Mouse (Mus musculus): ENCODE results near the gene Cntrl. TPM values are rescaled to one million over a fixed set of nuclear protein-coding genes. Genes with fewer than 3 reads are reported as not detected.

The Cntrl gene
- polyA plus RNA-seq, 1 experiment = 20.4 TPM

- H3K4me3 ChIP-seq (ENCODE audit: control insufficient read depth, low read depth, low read length) = no peak overlapping the region
- H3K4me1 ChIP-seq (ENCODE audit: control insufficient read depth, insufficient read depth, low read length) = no peaks in the 10 kb centered on the region
- H3K36me3 ChIP-seq (ENCODE audit: control insufficient read depth, insufficient read depth, low read length) = peaks cover 3% of the 10 kb centered on the region
- TF ChIP-seq CTCF (IDR thresholded peaks at IDR 0.05; ENCODE audit: control insufficient read depth, insufficient read depth, insufficient replicate concordance, low read depth, low read length) = no peak
- no peak for TF ChIP-seq POLR2A (IDR thresholded peaks at IDR 0.05; ENCODE audit: control insufficient read depth, low read depth, low read length)
- no peak overlapping the region for H3K27ac ChIP-seq (ENCODE audit: control insufficient read depth, insufficient read depth, low read depth, low read length)
- no peaks in the 10 kb centered on the region for H3K27me3 ChIP-seq (ENCODE audit: control insufficient read depth, insufficient read depth, low read length)
These were observed 39.5 kb downstream of the Cntrl start for GRCm38 (mm10) chr2:35148806-35149205.

DNA sequence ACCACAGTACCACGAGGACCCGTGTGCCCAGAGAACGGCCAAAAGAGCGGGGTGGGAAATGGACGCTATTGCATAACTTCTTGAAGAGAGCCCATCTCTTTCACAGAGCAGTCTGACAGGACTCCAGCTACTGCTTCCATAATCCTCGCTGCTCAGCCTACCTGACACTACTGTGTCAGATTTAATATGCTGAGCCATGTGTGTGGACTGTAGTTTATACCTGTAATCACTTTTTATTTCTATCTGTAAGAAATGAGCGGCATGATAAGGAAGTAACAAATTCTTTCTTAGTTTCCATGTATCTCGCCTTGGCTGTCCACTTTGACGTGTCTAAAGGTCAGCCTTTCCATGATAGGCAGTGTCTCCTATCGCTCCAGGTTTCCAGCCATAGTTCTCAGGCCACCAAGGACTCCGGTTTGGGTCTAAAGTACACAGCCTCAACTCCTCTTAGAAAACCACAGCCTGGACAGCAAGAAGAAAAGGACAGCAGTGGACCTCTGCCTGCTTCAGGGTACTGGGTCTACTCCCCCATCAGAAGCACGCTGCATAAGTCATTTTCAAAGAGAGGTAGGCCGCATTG lies 42.1 kb downstream of the Cntrl start:
- TF ChIP-seq POLR2A (IDR thresholded peaks at IDR 0.05; ENCODE audit: control insufficient read depth, low read depth, low read length) (no peak), CTCF (IDR thresholded peaks at IDR 0.05; ENCODE audit: control insufficient read depth, insufficient read depth, insufficient replicate concordance, low read depth, low read length) (no peak)
- Histone ChIP-seq H3K27ac (ENCODE audit: control insufficient read depth, insufficient read depth, low read depth, low read length) (no peak overlapping the region), H3K4me3 (ENCODE audit: control insufficient read depth, low read depth, low read length) (no peak overlapping the region), H3K27me3 (ENCODE audit: control insufficient read depth, insufficient read depth, low read length) (no peaks in the 10 kb centered on the region), H3K36me3 (ENCODE audit: control insufficient read depth, insufficient read depth, low read length) (peaks cover 6% of the 10 kb centered on the region), H3K4me1 (ENCODE audit: control insufficient read depth, insufficient read depth, low read length) (no peaks in the 10 kb centered on the region)

DNA sequence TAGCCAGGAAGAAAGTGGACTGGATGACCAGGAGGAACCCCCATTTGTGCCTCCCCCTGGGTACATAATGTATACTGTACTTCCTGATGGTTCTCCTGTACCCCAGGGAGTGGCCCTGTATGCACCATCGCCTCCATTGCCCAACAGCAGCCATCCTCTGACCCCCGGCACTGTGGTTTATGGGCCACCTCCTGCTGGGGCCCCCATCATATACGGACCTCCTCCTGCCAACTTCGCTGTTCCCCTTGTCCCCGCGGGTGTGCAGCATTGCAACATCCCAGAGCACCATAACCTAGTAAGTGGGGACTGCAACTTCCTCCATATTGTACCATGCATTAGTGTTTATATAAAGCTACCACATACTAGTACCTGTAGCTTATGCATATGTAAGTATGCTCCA lies 43.9 kb downstream of the Cntrl start:
- H3K4me1 ChIP-seq (ENCODE audit: control insufficient read depth, insufficient read depth, low read length) = no peaks in the 10 kb centered on the region
- no peak overlapping the region for H3K4me3 ChIP-seq (ENCODE audit: control insufficient read depth, low read depth, low read length)
- TF ChIP-seq POLR2A (IDR thresholded peaks at IDR 0.05; ENCODE audit: control insufficient read depth, low read depth, low read length) = no peak
- TF ChIP-seq CTCF (IDR thresholded peaks at IDR 0.05; ENCODE audit: control insufficient read depth, insufficient read depth, insufficient replicate concordance, low read depth, low read length) = no peak
- H3K36me3 ChIP-seq (ENCODE audit: control insufficient read depth, insufficient read depth, low read length) = peaks cover 5% of the 10 kb centered on the region
- no peak overlapping the region for H3K27ac ChIP-seq (ENCODE audit: control insufficient read depth, insufficient read depth, low read depth, low read length)
- no peaks in the 10 kb centered on the region for H3K27me3 ChIP-seq (ENCODE audit: control insufficient read depth, insufficient read depth, low read length)

DNA sequence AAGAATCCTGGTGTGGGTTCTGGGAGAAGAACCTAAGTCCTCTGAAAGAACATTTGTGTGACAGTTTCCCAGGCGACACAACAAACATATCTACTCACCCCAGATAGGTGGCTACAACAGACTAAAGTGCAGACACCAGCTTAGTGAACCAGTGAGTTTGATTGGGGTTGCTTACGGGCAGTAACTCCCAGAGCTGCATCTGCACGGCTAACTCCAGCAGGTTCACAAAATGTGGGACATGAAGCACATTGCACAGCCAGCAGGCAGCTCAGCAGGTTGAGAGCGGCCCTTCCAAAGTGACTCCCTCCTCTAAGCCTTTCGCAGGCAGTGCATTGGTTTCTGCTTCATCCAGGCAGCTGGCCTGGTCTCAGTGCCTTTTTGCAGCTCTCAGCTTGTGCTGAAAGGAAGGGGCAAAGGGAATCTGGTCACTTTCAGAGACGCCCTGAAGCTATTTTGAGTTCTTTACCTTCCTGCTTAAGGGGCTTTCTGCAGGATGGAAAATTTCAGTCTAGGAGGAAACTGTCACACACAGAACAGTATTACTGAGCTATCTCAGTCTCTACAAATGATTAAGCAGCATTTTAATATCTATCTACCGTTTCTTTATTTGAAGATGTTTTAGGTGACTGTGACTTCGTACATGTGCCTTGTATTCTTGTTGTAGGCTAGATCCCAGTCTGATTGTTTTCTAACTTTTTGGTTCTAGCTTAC lies 44.7 kb downstream of the Cntrl start:
- H3K4me3 ChIP-seq (ENCODE audit: control insufficient read depth, low read depth, low read length) = no peak overlapping the region
- no peak overlapping the region for H3K27ac ChIP-seq (ENCODE audit: control insufficient read depth, insufficient read depth, low read depth, low read length)
- no peaks in the 10 kb centered on the region for H3K4me1 ChIP-seq (ENCODE audit: control insufficient read depth, insufficient read depth, low read length)
- TF ChIP-seq CTCF (IDR thresholded peaks at IDR 0.05; ENCODE audit: control insufficient read depth, insufficient read depth, insufficient replicate concordance, low read depth, low read length) (no peak), POLR2A (IDR thresholded peaks at IDR 0.05; ENCODE audit: control insufficient read depth, low read depth, low read length) (no peak)
- H3K27me3 ChIP-seq (ENCODE audit: control insufficient read depth, insufficient read depth, low read length) = no peaks in the 10 kb centered on the region
- peaks cover 5% of the 10 kb centered on the region for H3K36me3 ChIP-seq (ENCODE audit: control insufficient read depth, insufficient read depth, low read length)

DNA sequence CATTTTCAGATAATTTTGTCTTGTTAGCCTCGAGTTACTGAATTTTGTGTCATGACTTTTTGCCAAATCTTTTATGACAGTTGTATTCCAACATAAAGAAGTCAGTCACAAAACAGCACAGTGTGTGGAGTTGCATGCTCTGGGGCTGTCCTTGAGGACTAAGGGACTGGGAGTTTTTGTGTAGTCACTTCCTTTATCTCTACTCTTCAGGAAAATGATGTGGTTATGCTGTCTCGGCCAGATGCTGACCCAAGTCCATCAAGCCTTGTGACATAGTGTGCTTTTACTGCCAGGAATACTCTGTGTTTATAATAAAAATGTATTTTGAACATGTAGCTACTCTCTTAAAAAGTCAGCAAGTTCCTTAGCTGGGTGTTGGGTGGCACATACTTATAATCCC lies 47.7 kb downstream of the Cntrl start:
- H3K27ac ChIP-seq (ENCODE audit: control insufficient read depth, insufficient read depth, low read depth, low read length) = no peak overlapping the region
- H3K4me1 ChIP-seq (ENCODE audit: control insufficient read depth, insufficient read depth, low read length) = 0 out of 2 replicates have a peak, but pooled peaks cover 2% of the 10 kb centered on the region
- peaks cover 5% of the 10 kb centered on the region for H3K36me3 ChIP-seq (ENCODE audit: control insufficient read depth, insufficient read depth, low read length)
- H3K27me3 ChIP-seq (ENCODE audit: control insufficient read depth, insufficient read depth, low read length) = no peaks in the 10 kb centered on the region
- H3K4me3 ChIP-seq (ENCODE audit: control insufficient read depth, low read depth, low read length) = no peak overlapping the region
- TF ChIP-seq CTCF (IDR thresholded peaks at IDR 0.05; ENCODE audit: control insufficient read depth, insufficient read depth, insufficient replicate concordance, low read depth, low read length) (no peak), POLR2A (IDR thresholded peaks at IDR 0.05; ENCODE audit: control insufficient read depth, low read depth, low read length) (no peak)

GRCm38 (mm10) chr2:35157836-35158235 lies 48.5 kb downstream of the Cntrl start:
- no peak for TF ChIP-seq CTCF (IDR thresholded peaks at IDR 0.05; ENCODE audit: control insufficient read depth, insufficient read depth, insufficient replicate concordance, low read depth, low read length)
- TF ChIP-seq POLR2A (IDR thresholded peaks at IDR 0.05; ENCODE audit: control insufficient read depth, low read depth, low read length) = no peak
- peaks cover 5% of the 10 kb centered on the region for H3K36me3 ChIP-seq (ENCODE audit: control insufficient read depth, insufficient read depth, low read length)
- no peaks in the 10 kb centered on the region for H3K27me3 ChIP-seq (ENCODE audit: control insufficient read depth, insufficient read depth, low read length)
- 0 out of 2 replicates have a peak, but pooled peaks cover 2% of the 10 kb centered on the region for H3K4me1 ChIP-seq (ENCODE audit: control insufficient read depth, insufficient read depth, low read length)
- H3K27ac ChIP-seq (ENCODE audit: control insufficient read depth, insufficient read depth, low read depth, low read length) = no peak overlapping the region
- H3K4me3 ChIP-seq (ENCODE audit: control insufficient read depth, low read depth, low read length) = no peak overlapping the region

DNA sequence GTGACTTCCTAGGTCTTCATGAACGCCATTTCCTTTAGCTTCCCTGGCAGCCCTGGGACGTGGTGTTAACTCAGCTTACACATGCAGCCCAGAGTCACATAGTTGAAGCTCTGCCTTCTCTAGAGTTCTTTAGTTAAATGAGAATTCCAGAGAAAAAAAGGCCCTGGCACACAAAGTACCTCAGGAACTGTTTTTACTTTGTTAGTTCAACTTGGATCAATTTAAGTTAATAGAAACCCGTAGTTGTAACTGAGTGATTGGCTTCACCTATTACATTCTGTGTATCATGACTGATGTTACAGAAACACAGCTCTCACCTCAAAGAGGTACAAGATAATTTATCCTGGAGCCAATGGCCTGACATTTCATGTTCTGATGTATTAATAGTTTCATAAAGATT lies 49.1 kb downstream of the Cntrl start:
- Histone ChIP-seq H3K4me3 (ENCODE audit: control insufficient read depth, low read depth, low read length) (no peak overlapping the region), H3K27ac (ENCODE audit: control insufficient read depth, insufficient read depth, low read depth, low read length) (no peak overlapping the region), H3K4me1 (ENCODE audit: control insufficient read depth, insufficient read depth, low read length) (0 out of 2 replicates have a peak, but pooled peaks cover 2% of the 10 kb centered on the region), H3K27me3 (ENCODE audit: control insufficient read depth, insufficient read depth, low read length) (no peaks in the 10 kb centered on the region), H3K36me3 (ENCODE audit: control insufficient read depth, insufficient read depth, low read length) (peaks cover 5% of the 10 kb centered on the region)
- no peak for TF ChIP-seq CTCF (IDR thresholded peaks at IDR 0.05; ENCODE audit: control insufficient read depth, insufficient read depth, insufficient replicate concordance, low read depth, low read length)

Data from testis, adult 2 months (tissue).